Mouse (Mus musculus) layer of hippocampus, adult 9-10 months (tissue): ENCODE measurements around the gene Usp47.
"Not testable (repeated sequence)": the region's sequence is repeated elsewhere in the genome, so short reads cannot be mapped to it uniquely, and the experiment has no call there.

Experiments used
- DNase-seq: peaks from one replicate; pipeline ENCODE4 v3.0.0; 2022; ENCODE audit warnings: low spot score

Gene Usp47

DNA sequence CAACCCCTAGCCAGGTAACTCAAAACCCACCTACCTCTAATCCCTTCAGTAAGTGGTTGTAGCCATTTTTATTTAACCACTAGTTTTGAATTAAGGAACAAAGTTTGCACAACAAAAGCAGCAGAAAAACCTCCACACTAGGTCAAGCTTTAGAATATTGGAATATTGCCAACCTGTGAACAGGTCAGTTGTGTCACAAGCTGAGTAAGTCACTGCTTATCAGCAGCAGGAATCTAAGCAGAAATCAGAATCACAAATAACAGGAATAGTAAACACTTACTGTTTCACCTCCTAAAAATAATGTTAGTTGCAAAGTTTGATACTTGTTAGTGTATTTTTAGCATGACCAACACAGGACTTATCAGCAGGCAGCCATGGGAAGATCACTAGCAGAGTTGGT is 17.0 kb downstream of the Usp47 start:
- DNase-seq = no peak

DNA sequence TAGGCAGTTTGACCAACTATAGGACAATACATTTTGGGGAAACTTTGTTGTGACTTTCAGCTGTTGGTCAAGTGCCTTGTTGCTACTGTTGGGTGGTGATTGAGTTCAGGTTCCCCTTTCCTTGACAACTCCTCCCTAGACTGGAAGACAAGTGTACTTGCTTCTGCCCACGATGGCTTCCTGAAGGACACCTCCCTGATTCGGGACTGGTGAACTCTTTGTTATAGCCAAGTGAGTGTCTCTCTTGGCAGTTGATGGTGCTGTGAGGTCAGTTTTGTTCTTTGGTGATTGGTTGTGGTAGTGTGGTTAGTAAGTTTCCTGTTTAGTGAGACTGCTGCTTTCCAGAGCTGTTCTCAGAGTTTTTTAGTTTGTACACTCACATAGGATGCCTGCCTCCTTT is 19.5 kb downstream of the Usp47 start:
- DNase-seq = no peak

DNA sequence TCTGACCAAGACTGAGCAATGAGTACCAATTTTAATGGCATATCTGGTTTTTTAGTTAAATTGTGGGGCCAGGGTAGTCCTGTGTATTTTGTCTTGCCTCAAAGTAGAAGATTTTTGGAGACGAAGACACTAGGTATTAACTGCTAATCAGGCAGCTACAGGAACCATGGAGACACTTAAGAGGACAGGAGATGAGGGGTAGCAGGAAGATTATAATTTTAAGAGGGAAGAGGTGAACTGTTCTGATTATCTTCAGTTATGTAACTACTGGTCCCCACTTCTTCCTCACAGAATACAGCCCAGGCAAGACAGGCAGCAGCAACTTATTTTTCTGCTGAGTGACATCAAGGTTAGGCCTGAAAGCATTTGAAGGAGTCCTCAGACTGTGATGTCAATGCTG is 21.9 kb downstream of the Usp47 start:
- no peak for DNase-seq

DNA sequence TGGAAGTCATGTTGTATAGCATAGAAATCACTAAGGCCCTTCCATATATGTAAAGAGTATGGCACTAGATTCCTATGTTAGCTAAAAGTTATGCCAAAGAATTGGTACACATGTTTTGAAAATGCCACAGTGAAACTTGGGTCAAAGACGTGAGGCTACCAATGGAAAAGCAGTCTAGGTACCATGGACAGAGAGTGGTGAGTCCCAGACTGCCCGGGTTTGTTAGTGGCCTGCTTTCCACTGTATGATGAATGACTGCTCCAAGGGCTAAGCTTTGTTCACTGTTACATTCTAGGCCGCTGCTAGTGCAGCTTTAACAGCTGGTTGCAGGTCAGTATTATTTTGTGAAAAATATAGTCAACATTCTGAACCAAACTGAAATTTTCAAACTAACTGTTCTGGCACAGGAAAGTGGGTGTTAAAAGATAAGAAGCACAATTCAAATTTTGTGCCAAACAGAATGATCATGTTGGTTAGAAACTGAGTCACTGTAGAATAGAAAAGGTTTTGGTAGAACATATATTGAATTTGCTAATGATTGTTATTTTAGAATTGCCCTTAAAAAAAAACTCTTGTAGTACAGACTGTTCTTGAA is 22.6 kb downstream of the Usp47 start:
- DNase-seq = no peak

DNA sequence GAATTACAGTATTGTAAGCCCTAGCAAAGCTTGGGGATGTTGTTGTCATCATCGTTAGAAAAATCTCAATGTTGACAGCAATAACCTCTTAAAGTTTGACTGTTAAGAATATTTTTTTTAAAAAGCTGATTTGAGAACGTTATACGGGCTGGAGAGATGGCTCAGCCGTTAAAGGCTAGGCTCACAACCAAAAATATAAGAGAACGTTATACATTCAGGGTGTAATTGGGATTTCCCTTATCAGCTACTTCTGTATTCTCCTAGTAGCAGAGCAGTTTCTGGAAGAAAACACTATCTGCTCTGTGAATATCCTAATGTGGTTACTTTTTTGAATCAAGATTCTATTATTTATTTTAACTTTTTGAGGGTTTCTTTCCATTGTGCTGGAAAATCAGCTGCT is 25.3 kb downstream of the Usp47 start:
- DNase-seq = no peak

DNA sequence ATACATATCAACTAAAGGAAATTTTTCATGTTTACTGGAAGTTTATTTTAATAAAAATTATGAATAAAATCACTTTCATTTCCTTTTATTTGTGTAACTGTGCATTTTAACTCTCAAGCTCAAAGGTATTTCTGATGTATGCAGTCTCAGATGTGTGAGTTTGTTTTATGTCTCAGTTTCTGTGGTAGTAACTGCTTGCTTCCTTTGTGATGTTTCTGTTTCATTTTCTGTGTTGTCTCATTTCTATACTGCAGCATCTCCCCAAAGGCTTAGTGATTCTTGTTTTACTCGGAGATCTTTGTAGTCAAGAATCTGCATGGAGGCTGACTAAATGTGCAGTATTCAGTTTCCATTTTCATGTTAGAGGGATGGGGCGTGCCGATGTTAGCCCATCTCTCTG is 30.4 kb downstream of the Usp47 start:
- DNase-seq = no peak

DNA sequence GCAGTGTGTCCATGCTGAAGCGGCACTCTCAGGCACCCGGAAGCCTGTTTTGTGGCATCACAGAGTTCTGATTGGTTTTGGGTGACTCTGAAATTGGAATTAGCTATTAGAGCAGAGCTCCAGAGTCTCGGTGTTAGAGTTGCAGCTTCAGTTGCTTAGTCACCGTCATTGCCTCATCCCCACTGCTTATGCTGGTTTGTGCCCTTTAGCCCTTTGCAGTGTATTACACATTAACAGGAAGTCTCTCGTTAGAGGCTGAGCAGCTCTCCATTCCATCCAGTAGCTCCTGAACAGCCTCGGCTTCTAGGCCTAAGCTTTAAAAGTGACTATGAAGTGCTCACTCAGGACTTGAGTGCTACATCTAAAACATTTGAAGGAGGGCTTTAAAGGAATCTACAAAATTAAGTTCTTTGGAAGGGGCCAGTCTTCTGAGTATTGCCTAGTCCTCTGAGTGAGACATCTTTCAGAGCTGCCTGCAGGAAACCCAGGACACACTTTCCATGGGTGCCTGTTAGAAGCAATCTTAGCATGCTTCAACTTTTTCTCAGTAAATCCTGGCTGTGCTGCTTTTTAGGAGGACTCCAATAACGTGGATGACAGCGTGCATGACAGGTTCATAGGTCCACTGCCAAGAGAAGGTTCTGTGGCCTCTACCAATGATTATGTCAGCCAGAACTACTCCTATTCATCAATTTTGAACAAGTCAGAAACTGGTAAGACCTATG is 32.8 kb downstream of the Usp47 start:
- no peak for DNase-seq

DNA sequence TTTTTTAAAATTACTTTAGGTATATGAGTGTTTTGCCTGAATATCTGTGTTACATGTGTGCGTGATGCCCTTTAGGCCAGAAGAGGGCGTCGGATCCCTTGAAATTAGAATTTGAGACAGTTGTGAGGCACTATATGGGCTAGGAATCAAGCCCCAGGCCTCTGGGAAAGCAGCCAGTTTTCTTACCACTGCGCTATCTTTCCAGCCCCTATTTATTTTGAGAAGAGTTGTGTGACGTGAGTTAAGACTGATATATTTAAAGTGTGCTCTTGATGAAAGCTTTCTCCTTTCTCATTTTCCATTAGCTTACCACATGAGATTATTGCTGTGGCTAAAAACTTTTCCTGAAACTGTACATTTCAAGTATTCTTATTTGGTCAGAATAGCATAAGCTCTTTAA is 51.6 kb downstream of the Usp47 start:
- DNase-seq = no peak

DNA sequence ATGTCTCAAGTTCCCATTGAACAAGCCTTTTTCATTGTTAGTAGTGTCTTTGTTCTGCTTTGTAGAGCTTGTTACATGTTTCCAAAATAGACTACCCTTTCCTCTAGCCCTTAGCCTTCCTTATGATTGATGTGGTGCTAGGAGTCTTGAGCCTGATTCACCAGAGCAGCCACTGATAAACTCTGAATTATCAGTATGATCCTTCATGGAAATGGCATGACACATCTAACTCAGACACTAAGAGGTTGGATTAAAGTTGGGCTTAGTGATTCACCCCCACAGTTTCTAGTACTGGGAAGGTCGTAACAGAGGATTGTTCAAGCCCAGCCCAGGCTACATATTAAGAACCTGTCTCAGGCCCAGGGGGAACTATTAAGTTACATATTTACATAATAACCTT is 59.3 kb downstream of the Usp47 start:
- no peak for DNase-seq

DNA sequence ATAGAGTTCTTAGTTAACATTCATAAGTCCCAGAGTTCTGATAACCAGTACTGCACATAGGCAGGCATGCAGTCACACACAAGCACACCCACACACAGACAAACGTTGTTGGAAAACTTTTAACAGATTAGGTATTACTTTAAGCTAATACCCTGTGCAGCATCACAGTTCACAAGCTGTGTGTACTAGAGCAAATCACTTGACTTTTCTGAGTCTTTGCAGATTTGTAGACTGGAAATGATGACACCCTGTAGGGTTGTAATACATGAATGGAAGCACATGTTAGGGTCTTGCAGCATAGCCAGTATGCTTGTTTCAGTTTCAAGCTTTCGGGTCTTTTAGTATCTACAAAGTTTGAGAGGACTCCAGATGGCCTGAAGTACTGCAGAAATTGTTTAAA is 60.9 kb downstream of the Usp47 start:
- no peak for DNase-seq

DNA sequence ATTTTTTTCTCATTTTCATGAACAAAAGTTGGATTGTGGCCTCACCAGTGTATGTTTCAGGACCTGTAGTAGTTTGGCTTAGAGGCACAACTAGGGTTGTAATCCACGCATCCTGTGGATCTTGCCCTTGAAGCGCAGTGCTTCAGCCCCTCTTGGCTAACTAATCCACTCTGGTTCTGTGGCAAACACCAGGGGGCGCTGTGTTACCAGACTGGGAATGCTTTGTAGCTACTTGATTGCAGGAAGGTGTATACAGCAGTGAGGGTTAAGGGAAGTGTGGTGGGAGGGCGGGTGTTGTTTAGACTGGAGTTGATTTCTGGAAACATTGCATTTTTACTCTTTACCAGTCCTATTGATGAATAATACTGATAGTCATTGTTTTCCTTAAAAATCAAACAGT is 61.8 kb downstream of the Usp47 start:
- peak; percentile 69 for DNase-seq

DNA sequence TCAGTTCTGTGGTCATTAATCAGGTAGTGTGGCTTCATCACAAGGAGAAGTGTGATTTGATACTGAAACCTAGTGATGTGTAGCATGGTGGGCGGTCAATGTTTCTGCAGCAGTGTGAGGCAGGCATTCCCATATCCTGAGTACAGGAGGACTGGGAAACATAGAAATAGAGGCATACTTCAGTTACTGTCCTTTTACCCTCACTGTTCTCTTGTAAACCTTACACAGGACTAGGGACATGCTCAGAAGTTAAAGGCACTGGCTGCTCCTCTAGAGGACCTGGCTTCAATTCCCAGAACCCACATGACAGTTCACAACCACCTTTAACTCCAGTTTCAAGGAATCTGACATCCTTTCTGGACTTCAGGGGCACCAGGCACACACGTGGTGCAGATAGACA is 62.9 kb downstream of the Usp47 start:
- no peak for DNase-seq

DNA sequence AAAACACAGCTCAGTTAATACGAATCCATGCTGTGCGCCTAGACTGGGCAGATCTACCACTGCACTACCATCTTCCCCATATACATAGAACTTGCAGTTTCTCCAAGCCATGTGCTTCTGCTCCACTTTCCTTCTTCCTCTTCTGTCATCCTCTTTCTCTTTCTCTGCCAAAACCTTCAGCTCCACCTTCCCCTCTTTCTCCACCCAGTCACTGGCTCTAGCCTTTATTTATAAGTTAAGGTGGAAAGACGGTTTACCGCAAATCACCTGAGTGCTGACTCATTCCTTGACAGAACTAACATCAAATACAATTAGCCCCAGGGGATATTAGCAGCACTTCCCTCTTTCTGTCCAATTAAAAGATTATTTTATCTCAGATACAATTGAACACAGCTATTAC is 71.6 kb downstream of the Usp47 start:
- DNase-seq = not testable (repeated sequence)

DNA sequence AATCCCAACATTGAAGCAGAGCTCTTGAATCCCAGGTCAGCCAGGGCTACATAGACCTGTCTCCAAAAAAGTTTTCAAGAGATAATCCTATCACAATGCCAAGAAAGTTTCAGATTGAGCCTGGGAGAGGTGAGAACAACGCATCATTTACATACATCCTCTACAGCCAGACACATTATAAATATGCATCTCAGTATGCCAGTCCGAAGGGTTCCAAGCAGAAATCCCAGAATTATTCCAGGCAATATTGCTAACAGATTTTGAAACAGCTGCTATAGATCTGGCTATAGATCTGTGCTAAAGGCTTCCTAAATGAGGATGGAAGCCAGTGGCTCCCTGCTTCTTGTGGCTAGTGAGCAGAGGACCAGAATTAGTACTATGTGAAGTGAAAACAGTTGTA is 77.6 kb downstream of the Usp47 start:
- peak; percentile 27 for DNase-seq

DNA sequence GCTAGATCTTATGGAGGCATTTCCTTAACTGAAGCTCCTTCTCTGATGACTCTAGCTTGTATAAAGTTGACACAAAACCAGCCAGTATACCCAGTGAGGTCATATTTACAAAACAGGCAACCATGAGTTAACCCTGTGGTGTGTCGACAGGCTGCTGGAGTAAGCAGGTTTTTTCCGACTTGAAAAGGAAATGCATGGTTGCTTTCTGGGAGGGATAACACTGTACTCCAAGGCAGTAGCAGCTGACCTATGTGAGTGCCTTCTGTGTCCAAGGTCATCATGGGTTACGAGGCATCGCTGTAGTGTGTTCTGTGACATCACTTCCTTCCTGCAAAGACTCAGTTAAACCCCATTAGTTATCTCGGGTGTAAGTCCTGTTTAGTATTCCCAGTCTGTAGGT is 79.6 kb downstream of the Usp47 start:
- DNase-seq = no peak

DNA sequence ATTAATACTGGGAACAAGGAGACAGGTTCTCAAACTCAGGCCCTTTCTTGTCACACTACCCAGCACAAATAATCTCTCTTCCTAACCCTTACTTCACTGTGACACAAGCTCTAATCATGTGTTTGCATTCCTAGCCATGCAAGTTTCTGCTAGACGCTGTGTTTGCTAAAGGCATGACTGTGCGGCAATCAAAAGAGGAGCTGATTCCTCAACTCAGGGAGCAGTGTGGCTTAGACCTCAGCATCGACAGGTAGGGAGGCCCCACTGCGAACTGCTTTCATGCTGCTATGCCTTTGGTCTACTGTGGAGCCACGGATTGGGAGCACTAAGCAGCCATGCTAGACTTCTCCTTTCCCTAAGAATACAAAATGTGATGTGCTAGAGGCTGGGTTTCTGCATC is 80.5 kb downstream of the Usp47 start:
- no peak for DNase-seq

DNA sequence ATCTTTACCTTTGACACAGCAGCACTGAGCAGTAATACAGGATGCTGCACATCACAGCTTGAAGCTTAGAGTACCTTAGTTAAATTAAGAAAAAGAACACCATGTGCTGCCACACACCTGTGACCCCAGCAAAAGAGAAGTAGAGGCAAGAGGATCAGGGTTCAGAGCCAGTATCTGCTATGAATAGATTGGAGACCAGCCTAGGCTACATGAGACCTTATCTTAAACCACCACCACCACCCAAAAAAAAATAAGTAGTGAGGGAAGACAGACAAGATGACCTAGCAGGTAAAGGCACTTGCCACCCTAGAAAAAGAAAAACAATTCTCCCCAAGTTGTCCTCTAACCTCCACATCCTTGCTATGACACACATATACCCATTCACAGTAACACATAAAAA is 85.5 kb downstream of the Usp47 start:
- DNase-seq = no peak

DNA sequence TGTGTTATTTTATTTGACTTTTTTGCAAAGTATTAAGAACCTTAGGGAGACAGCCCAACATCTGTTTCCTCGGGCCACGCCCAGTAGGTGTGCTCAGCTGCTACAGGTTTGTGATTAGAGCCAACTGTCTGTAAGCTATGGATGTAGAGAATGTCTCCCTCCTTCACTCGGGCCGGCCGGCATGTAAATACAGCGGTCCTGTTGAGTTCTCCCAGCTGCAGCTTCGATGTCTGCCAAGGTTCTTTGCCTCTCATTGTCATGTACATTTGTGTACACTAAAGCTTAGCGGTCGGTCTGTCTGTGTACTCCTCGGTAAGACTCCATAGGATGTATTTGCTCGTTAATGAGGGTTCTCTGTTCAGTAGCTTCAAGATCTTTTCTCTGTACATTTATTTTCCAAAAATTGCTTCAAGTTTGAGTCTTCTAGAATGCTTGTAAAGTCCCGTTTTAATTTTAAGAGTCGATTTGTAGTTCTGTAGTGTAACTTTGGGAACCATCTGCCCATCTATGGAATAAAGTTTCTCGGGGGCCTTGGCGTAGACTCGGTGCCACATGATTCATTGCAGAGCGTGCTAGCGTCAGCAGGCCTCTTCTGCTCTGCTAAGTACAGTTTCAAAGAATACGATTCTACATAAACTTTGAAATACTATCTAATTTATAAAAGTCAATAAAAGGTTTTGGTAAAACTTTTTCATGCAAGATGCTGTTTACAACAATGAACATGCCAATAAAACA is 87.5 kb downstream of the Usp47 start:
- DNase-seq = no peak

DNA sequence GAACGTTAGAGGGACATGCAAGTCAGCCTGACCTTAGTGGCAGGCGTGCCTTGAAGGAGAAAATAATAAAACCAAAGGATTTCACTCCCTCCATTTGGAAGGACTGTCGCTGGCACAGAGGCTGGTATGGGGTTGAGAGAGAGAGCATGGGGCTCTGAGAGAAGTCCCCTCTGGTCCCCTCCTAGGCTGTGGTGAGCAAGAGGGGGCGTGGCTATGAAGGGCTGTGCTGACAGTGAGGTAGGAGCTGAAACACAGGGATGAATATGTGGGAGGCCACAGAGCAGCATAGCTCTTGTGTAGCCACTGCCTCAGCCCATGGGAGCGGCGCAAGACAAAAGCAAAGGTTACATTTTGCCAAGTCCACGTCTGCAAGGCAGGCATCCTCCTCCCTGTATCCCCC is 94.2 kb downstream of the Usp47 start:
- DNase-seq = no peak

DNA sequence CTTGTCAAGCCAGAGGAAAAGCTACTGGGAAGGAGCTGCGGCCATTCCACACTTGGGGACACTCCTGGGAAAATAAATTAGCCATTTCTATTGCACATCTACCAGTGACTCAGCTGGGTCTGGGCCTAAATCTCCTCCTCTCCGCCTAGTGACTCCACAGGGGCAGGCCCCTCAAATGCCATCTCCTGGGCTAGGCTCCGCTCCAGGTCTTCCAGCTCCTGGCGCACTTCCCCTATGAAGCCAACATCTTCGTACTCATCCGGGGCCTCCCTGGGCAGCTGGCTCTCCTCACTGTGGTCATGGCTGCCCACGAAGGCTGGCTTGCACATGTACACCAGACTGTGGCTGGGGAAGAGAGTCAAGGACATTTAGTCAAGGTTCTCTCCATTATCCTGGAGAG is 94.8 kb downstream of the Usp47 start:
- no peak for DNase-seq

DNA sequence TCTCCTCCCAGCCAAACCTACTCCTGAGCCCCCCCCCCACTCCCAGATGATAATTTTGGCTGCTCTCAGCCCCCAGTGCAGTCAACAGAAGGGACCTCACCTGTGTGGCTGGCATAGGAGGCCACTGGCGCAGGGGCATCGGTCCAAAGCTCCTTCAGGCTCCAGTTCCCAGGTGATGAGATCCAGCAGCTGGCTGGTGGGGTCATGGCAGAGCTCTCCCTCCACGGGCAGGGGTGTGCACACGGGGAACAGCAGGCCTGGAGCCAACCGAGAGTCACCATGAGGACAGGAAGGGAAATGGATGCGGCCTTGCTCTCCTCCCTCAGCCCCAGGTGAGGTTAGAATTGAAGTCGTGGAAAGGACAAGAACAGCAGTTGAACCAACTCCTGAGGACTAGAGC is 95.9 kb downstream of the Usp47 start:
- DNase-seq = no peak

DNA sequence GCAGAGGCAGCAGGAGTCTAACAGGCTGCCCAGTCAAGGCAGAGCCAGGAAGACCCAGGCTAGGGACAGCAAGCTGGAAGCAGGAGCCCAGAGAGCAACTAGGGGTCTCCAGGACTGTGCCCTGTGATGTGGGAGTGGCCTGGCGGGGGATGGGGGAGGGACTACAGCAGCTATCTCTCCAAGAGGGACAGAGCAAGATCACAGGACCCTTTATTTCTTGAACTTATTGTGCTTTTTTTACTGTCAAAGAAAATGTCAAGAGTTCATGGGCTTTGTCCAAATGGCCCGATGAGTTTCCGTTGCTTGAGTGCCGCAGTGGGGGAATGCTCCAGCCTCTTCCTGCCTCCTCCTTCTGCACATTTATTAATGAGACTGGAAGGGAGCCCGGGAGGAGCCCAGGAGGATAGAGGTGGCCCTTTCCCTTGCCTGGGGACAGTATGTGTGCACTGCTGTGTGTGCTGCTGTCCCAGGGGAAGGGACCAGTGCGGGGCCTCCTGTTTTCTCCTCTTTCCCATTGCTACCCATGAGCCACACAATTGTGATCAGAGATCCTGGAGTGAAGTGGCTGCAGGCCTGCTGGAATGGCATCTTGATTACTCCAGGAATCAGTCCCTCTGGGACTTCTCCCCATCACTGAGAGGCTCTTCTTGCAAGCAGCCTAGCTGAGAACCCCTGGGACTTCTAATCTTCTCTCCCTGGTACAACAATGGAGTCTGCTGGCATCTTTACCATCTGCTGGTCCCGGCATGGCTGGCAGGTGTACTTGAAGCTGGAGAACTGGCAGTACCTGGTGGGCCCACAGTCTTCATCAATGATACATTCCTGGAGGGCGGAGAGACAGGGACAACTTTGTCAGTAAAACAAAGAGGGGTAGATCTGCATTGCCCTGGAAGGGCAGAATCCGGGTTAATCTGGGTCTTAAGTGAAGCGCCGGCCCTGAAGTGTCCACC is 97.8 kb downstream of the Usp47 start:
- DNase-seq = no peak
